Mouse (Mus musculus) urinary bladder, postnatal 36 days (tissue): ENCODE measurements at regions not wholly inside any gene's neighbourhood (a gene's known extent, or its start where the extent isn't known, plus 50 kb on each side); places are given as distances from the start of the nearest gene placed in this dataset.

Experiments used
- DNase-seq, 2 experiments: peaks; one replicate each; pipeline ENCODE4 v3.0.0; 2022; ENCODE audit warnings: low spot score in 2 of 2, mixed read lengths in 1 of 2

DNA sequence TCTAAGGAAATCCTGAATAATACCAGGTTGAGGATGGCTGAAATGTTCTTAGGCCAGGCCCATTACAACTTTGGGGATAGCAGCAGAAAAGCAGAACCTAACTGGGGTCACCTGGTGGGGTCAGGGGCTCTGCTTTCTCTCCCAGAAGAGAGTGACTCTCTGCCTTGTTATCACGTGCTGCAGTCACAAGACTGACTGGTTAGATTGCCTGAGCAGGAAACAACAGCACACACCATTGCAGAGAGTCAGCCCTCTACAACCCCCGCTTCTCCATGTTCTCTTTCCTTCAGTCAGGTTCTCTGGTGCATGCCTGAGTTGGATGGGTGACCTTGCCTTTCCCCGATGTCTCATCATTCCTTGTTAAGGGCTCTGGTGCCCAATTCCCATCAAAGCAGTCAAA is 91.2 kb upstream of the Hsd17b12 start:
- no peak for DNase-seq

DNA sequence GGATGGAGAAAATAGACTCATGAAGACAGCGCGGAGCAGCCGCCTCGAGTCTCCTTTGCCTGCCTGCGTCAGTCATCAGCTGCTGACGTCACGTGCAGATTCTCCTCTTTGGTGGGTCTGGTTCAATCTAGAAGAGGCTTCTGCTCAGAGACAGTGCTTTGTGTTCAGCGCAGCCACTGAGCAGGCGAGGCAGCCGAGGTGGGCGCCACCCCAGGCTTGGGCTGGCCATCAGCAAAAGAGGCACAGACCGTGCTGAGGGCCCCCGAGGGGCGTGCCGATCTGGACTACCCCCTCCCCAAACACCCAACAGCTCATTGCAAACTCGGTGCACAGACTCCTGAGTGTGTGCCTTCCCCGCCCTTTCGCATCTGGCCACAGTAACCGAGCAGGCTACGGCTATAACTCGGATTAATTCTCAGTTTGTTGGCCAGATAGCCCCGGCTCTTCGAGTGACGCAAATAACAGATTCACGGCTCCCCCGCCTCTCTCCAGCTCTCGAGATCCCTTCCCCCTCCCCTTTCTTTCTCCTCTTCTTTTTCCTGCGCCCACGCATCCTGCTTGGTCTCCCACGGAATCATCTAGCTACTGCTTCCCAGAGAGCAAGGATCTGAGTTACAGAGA is 89.2 kb upstream of the Hsd17b12 start:
- DNase-seq: no peak

- DNase-seq: no peak
Measured at GRCm38 (mm10) chr2:94246180-94246611, 88.4 kb upstream of the Hsd17b12 start.

- peak; percentile 59 to 69 for DNase-seq
Measured at GRCm38 (mm10) chr2:94245305-94245959, 87.7 kb upstream of the Hsd17b12 start.

- no peak for DNase-seq
Measured at GRCm38 (mm10) chr2:94244140-94244539, 86.4 kb upstream of the Hsd17b12 start.

DNA sequence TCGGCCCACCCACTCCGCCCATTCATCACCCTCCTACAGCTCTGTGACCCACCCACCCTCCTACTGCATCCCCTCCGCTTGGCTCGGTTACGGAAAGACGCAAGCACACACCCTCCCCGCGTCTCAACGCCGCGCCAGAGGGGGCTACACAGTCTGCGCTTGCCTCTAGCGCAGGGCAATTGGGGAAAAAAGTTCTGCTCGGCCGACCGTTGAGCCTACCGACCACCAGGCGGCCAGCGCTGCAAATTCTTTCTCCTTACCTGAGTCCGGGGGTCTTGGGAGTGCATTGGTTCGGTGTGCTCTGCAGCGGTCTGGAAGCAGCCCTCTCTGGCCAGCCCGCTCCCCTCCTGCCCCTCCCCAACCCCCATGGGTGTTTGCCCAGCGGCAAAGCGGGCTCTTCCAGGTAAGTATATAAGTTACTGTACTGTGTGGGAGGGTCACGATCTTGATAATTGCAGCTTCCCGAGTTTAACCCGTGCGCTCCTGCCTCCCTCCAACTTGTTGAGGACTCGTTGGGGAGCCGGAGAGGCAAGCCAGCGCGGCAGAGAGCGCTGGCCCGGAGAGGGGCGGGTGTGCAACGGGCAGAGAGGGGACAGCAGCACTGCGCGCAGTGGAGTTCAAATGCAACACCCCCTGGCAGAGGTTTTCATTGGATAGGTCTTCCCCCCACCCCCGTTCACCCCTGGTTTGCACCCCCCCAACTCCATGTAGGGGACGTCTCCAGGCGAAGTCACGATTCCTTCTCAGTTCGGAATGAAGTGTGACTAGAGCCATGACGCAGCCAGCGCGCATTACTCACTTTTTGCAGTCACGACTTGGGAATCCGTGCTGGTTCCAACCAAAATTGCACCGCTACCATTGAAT is 85.5 kb upstream of the Hsd17b12 start:
- DNase-seq: no peak

DNA sequence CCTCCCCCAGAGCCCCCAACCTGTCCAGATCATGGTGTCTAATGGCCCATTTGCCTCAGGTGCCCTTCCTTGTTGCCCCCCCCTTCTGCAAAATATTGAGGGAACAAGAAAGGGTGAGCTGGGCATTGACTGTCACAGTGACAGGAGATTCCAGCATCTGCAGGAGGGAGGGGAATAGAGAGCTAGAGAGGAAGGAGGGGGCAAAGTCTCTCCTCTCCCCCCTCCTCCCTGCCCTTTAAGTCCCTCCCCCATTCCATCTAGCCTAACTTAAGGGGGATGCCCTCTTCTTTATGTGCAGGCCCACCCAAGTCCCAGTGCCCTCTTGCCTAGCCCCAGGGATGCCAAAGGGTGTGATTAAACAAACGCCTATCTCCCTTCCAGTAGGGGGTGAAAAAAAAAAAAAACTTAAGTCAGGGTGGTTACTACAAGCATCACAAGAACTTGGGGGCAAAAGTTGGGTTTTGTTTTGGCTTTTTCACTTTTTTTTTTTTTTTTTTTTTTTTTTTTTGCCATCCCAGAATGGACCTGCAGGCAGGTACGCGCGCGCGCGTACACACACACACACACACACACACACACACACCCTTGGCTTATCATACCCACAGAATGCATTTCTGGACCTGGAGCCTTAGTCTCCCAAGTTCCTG is 84.8 kb upstream of the Hsd17b12 start:
- no peak for DNase-seq

DNA sequence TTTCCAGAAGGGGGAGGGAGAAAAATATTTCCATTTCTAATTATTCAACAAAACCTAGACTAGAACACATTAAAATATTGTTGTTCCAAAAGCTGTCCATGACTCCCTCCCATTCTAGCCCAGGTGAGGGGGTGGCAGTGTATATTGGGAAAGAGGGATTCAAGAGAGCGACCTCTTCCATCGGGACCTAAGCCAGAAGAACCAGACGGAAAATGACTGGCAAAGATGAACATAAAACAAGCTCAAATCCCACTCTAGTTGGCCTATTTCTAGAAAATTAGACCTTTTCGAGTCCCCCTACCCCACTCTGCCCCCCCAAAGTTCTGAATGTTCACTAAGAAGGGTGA is 84.3 kb upstream of the Hsd17b12 start:
- no peak for DNase-seq

GRCm38 (mm10) chr2:94241301-94242050 is 83.7 kb upstream of the Hsd17b12 start:
- DNase-seq: no peak

GRCm38 (mm10) chr2:94240411-94240810 is 82.6 kb upstream of the Hsd17b12 start:
- DNase-seq: no peak

DNA sequence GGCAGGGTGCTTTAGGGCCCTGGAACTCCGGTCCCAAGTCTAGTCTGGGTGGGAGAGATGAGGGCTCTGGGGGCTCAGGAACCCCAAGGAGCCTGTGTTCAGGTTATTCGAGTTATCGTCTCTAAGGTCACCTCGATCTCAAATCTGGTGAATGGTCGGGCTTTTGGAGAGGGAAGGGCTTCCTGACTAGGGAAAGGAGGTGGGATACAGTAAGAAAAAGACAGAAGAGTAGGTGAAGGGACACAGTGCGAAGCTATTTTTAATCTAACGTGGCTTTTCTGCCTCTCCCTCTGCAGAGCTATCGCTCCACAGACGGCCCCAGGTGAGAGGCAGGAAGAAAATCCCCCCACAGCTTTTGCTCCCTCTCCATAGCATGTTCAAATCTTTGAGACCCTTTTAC is 81.8 kb upstream of the Hsd17b12 start:
- no peak for DNase-seq

- no peak for DNase-seq
Measured at GRCm38 (mm10) chr2:94236479-94236878, 78.7 kb upstream of the Hsd17b12 start.

DNA sequence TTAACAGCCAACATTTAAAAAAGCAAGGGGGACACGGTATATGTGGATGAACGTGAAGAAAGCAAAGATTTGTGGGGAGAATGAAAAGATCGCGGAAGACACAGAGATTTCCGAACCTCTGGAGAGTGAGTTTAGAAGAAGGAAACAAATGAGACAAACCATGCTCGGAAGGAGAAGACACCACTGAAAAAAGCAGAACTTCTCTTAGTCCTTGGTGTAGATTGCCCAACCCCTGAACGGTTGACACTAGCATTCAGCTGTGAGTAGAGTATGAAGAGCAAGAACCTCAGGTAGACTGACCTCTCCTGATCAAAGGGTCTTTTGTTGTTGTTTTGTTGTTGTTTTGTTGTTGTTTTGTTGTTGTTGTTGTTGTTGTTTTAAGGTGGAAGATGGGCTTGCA is 75.8 kb upstream of the Hsd17b12 start:
- no peak for DNase-seq

- DNase-seq: no peak
Measured at GRCm38 (mm10) chr2:94219421-94219820, 61.7 kb upstream of the Hsd17b12 start.

GRCm38 (mm10) chr2:94217481-94217880 is 59.7 kb upstream of the Hsd17b12 start:
- no peak for DNase-seq

- DNase-seq: no peak
Measured at GRCm38 (mm10) chr2:94215455-94215854, 57.7 kb upstream of the Hsd17b12 start.
